Mouse (Mus musculus) thymus, adult 2 months (tissue): ENCODE measurements at regions not wholly inside any gene's neighbourhood (a gene's known extent, or its start where the extent isn't known, plus 50 kb on each side); places are given as distances from the start of the nearest gene placed in this dataset.

Experiments used
- DNase-seq: peaks from one replicate; pipeline ENCODE4 v3.0.0; 2021
- H3K27ac ChIP-seq: fragments of 200-500 bp; 2 replicates; pipeline ENCODE4 v1.5.1; 2012; ENCODE audit warnings: low read length, control low read depth; ENCODE audit not compliant: control insufficient read depth, insufficient read depth
- H3K27me3 ChIP-seq: fragments of 200-500 bp; 2 replicates; pipeline ENCODE4 v1.6.1; 2012; ENCODE audit warnings: mild to moderate bottlenecking, low read length, moderate library complexity, mixed read lengths; ENCODE audit not compliant: control insufficient read depth, insufficient read depth
- H3K36me3 ChIP-seq: fragments of 200-500 bp; 2 replicates; pipeline ENCODE4 v1.6.1; 2012; ENCODE audit warnings: mild to moderate bottlenecking, low read length, moderate library complexity; ENCODE audit not compliant: control insufficient read depth, insufficient read depth
- H3K4me1 ChIP-seq: fragments of 200-500 bp; replicated peaks from 2 replicates; pipeline ENCODE4 v1.6.1; 2012; ENCODE audit warnings: low read length; ENCODE audit not compliant: control insufficient read depth, insufficient read depth
- H3K4me3 ChIP-seq: fragments of 200-500 bp; 2 replicates; pipeline ENCODE4 v1.5.1; 2012; ENCODE audit warnings: mild to moderate bottlenecking, low read length, control low read depth, moderate library complexity; ENCODE audit not compliant: control insufficient read depth, insufficient read depth
- CTCF ChIP-seq: fragments of 200-500 bp; IDR thresholded peaks from 2 replicates; pipeline ENCODE4 v1.5.1; 2012; ENCODE audit warnings: mild to moderate bottlenecking, control low read depth, low read length, moderate library complexity, borderline replicate concordance; ENCODE audit not compliant: control insufficient read depth, poor library complexity, insufficient read depth; ENCODE audit errors: extremely low read depth
- POLR2A ChIP-seq: fragments of 200-500 bp; IDR thresholded peaks from 2 replicates; pipeline ENCODE4 v1.6.1; 2012; ENCODE audit warnings: mild to moderate bottlenecking, low read length, control low read depth, moderate library complexity; ENCODE audit not compliant: control insufficient read depth, poor library complexity, insufficient read depth; ENCODE audit errors: extremely low read depth
- WGBS: fragments of 180-500 bp; shearing (Covaris S2); methylation state at CpG from one replicate; pipeline ENCODE4 v1.1.7; 2018; 5-methylcytosine and 5-hydroxymethylcytosine counted together

GRCm38 (mm10) chr13:71164012-71164411, 322.4 kb upstream of the Adamts16 start:
- Histone ChIP-seq H3K4me1 (no peaks in the 10 kb centered on the region), H3K27ac (no peak overlapping the region), H3K36me3 (no peaks in the 10 kb centered on the region), H3K4me3 (no peak overlapping the region), H3K27me3 (no peaks in the 10 kb centered on the region)
- no peak for DNase-seq
- TF ChIP-seq POLR2A (no peak), CTCF (no peak)
- WGBS = 91% methylated on average over 2 of the region's 2 CpGs

GRCm38 (mm10) chr13:71162952-71163351, 321.3 kb upstream of the Adamts16 start:
- no peak for TF ChIP-seq CTCF
- no peak for TF ChIP-seq POLR2A
- H3K27ac ChIP-seq = no peak overlapping the region
- DNase-seq = no peak
- no peaks in the 10 kb centered on the region for H3K27me3 ChIP-seq
- no peaks in the 10 kb centered on the region for H3K36me3 ChIP-seq
- WGBS = 82% methylated on average over 2 of the region's 2 CpGs
- H3K4me3 ChIP-seq = no peak overlapping the region
- no peaks in the 10 kb centered on the region for H3K4me1 ChIP-seq

GRCm38 (mm10) chr13:71158300-71158860, 316.8 kb upstream of the Adamts16 start:
- Histone ChIP-seq H3K4me1 (no peaks in the 10 kb centered on the region), H3K27me3 (no peaks in the 10 kb centered on the region), H3K4me3 (no peak overlapping the region), H3K36me3 (no peaks in the 10 kb centered on the region), H3K27ac (no peak overlapping the region)
- no peak for DNase-seq
- WGBS = 89% methylated on average over 13 of the region's 13 CpGs
- TF ChIP-seq CTCF = no peak
- TF ChIP-seq POLR2A = no peak

GRCm38 (mm10) chr13:71157656-71158299, 316.2 kb upstream of the Adamts16 start:
- Histone ChIP-seq H3K4me1 (no peaks in the 10 kb centered on the region), H3K27me3 (no peaks in the 10 kb centered on the region), H3K36me3 (no peaks in the 10 kb centered on the region), H3K4me3 (no peak overlapping the region), H3K27ac (no peak overlapping the region)
- 71% methylated on average over 14 of the region's 14 CpGs for WGBS
- no peak for DNase-seq
- no peak for TF ChIP-seq CTCF
- TF ChIP-seq POLR2A = no peak

- Histone ChIP-seq H3K27ac (no peak overlapping the region), H3K36me3 (no peaks in the 10 kb centered on the region), H3K27me3 (no peaks in the 10 kb centered on the region), H3K4me1 (no peaks in the 10 kb centered on the region), H3K4me3 (no peak overlapping the region)
- no peak for DNase-seq
- no peak for TF ChIP-seq CTCF
- TF ChIP-seq POLR2A = no peak
- WGBS = 67% methylated on average over 1 of the region's 1 CpGs
Observed at GRCm38 (mm10) chr13:71150092-71150491, 308.5 kb upstream of the Adamts16 start.

- TF ChIP-seq CTCF (no peak), POLR2A (no peak)
- 80% methylated on average over 5 of the region's 5 CpGs for WGBS
- Histone ChIP-seq H3K4me1 (no peaks in the 10 kb centered on the region), H3K36me3 (no peaks in the 10 kb centered on the region), H3K4me3 (no peak overlapping the region), H3K27me3 (no peaks in the 10 kb centered on the region), H3K27ac (no peak overlapping the region)
- DNase-seq = no peak
Observed at GRCm38 (mm10) chr13:71149303-71149696, 307.7 kb upstream of the Adamts16 start.

GRCm38 (mm10) chr13:71148491-71149302, 307.1 kb upstream of the Adamts16 start:
- Histone ChIP-seq H3K27ac (no peak overlapping the region), H3K27me3 (no peaks in the 10 kb centered on the region), H3K4me3 (no peak overlapping the region), H3K4me1 (no peaks in the 10 kb centered on the region), H3K36me3 (no peaks in the 10 kb centered on the region)
- TF ChIP-seq CTCF = no peak
- no peak for DNase-seq
- WGBS = 71% methylated on average over 8 of the region's 8 CpGs
